Mouse (Mus musculus) testis, postnatal 10 days (tissue): ENCODE results near the gene Smurf1.

ENCODE experiments used
- DNase-seq: peaks from one replicate; pipeline ENCODE4 v3.0.0; 2021; ENCODE audit warnings: low spot score

The Smurf1 gene

GRCm38 (mm10) chr5:144965639-144966351, at the start of gene Smurf1:
Gene Smurf1, minus strand, starts transcription at chr5:144965847.
- DNase-seq, result peak; percentile 92

- no peak for DNase-seq
Measured at GRCm38 (mm10) chr5:145014278-145014677, 48.6 kb upstream of the Smurf1 start.

DNA sequence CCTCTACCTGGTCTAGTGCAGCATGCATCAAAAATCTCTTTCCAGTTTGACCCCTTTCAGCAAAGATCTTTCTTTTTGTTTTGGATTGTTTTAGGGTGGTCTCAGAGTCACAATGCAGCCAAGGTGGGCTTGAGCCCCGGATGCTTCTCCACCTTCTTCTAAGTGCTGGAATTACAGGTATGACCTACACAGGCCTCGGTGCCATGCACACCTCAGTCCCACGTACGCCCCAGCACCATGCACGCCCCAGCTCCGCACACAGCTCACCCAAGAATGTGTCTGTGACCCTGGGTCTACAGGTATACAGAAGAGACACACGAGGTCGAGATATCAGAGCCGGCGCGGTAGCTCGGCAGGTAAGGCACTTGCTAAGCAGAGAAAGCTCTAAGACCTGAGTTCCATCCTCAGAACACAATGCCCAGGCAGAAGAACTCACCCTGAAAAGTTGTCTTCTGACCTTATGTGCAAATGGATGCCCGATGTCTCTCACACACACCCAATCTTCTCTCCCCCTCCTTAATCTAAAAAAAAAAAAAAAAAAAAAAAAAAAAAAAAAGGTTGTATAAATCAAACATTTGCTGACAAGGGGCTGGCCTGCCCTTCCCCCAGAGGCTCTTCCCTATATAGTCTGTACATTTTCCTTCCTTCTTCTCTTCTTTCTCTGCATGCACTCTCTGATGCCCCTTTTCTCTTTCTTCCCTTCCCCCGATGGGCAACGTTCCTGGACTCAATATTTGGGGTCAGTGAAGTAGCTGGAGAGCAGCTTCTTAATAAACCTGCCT, 43.4 kb upstream of the Smurf1 start:
- DNase-seq, result no peak

- no peak for DNase-seq
Measured at GRCm38 (mm10) chr5:145005596-145005995, 39.9 kb upstream of the Smurf1 start.

DNA sequence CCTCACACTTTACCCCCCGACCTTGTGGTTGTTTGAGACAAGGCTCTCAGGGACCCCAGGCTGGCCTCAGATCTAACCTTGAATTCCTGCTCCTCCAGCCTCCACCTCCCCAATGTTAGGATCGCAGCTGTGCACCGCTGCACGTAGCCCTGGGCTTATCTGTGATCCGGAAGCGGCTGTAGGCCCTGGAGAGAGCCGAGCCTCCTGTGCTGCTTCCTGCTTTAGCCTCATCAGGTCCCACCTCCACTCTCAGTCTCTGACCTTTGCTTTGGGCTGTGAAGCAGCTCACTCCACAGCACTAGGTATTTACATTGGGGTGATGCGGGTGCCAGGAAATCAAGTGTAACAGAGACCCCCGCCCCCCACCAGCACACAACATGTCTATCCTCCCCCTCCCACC, 38.8 kb upstream of the Smurf1 start:
- DNase-seq, result no peak

GRCm38 (mm10) chr5:145003362-145003761, 37.7 kb upstream of the Smurf1 start:
- no peak for DNase-seq

GRCm38 (mm10) chr5:144998491-144998890, 32.8 kb upstream of the Smurf1 start:
- DNase-seq, result no peak

- DNase-seq, result no peak
Measured at GRCm38 (mm10) chr5:144990481-144990880, 24.8 kb upstream of the Smurf1 start.

- no peak for DNase-seq
Measured at GRCm38 (mm10) chr5:144990051-144990450, 24.4 kb upstream of the Smurf1 start.

DNA sequence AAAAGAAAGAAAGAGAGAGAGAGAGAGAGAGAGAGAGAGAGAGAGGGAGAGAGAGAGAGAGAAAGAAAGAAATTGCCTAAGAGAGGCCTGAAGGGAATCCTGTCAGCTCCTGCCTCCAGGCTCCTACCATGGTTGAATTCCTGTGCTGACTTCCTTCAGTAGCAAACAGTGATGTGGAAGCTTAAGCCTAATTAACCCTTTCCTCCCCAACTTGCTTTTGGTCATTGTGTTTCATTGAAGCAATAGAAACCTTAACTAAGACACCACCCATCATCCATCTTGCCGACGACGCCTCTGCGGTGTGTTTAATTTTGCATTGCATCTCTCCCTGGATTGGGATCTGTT, 23.4 kb upstream of the Smurf1 start:
- DNase-seq, result no peak

DNA sequence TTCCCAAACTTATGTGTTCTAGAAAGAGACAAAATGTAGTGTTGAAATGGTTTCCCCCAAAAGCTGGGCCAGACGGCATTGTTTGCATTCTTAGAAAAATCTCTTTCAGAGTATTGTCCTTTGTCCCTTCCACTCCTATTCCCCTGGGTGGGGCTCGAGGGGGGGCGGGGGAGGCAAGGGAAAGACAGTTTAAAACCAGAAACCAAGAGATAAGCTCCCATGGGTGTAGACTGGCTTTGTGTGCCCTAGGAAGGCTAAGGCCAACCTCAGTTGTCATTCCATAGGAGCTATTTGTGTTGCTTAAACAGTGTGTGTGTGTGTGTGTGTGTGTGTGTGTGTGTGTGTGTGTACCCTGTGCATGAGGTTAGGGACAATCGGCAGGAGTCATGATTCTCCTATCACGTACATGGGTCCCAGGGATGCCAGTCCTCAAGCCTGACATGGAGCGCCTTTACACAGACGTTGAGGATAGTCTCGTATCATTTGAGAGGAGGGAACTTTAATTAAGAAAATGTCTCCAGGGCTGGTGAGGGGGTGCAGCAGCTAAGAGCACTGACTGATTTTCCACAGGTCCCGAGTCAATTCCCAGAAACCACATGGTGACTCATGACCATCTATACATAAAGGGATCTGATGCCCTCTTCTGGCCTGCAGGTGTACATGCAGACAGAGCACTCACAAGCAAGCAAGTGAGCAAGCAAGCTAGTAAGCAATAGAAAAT, 22.9 kb upstream of the Smurf1 start:
- DNase-seq, result peak; percentile 54

- no peak for DNase-seq
Measured at GRCm38 (mm10) chr5:144987561-144987960, 21.9 kb upstream of the Smurf1 start.

DNA sequence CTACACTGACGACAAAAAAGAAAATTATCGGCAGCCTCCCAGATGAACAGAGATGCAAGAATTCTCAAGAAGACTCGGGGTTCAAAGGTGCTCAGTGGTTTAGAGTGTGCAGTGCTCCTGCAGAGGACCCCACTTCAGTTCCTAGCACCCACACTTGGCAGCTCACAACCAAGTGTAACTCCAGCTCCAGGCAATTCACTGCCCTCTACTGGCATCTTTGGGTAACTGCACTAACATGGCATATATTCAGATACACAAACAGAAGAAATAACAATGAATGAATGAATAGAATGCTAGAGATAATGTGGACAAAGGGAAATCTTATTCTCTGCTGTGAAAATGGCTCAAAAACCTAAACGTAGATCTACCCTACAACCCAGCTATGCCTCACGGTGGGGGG, 19.2 kb upstream of the Smurf1 start:
- DNase-seq, result no peak

DNA sequence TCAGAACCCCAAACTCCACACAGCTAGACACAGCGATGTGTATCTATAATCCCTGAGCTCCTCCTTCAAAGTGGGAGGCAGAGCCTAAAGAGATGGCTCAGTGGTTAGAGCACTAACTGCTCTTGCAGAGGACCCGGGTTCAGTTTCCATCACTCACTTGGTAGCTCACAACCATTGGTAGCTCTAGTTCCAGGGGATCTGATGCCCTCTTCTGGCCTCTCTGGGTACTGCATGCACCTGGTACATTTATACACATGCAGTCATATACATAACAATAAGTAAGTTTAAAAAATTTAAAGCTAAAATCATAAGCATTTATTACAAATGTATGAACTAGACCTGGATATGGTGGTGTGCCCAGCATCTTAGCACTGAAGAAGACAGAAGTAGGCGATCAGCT, 17.6 kb upstream of the Smurf1 start:
- DNase-seq, result peak; percentile 57

- DNase-seq, result no peak
Measured at GRCm38 (mm10) chr5:144979110-144979509, 13.5 kb upstream of the Smurf1 start.

- DNase-seq, result no peak
Measured at GRCm38 (mm10) chr5:144978533-144979107, 13.0 kb upstream of the Smurf1 start.

DNA sequence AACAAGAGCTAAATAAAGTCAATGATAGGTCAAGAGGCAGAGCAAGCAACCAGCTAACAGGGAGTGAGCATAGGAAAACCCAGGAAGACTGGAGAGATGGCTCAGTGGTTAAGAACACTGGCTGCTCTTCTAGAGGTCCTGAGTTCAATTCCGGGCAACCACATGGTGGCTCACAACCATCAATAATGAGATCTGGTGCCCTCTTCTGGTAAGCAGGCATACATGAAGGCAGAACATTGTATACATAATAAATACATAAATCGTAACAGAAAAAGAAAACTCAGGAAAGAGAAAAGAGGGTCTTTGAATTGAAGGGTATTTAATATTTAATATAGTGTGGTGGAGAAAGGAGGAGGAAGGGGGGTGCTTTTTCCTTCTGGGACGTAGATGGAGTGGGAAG, 5.6 kb upstream of the Smurf1 start:
- no peak for DNase-seq

GRCm38 (mm10) chr5:144964872-144965638, 592 bp downstream of the Smurf1 start:
- DNase-seq, result peak; percentile 96

DNA sequence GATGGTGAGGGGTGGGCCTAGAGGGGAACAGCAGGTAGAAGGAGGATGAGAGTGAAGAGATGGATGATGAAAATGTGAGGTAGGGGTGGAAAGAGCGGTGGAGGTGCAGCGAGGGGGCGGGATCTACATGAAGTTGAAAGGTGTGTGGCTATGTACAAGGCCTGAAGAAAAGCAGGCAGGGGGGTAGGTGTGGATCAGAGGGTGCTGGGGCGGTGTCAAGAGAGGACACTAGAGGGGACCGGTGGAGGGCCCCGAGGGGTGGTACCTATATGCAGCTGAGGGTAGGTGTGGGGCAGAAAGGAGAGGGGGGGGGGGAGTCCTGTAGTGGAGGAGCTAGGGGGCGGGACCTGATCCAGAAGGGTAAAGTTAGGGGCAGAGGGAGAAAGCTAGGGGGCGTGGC, 1.2 kb downstream of the Smurf1 start:
- no peak for DNase-seq

- peak; percentile 86 for DNase-seq
Measured at GRCm38 (mm10) chr5:144963817-144964261, 1.8 kb downstream of the Smurf1 start.

- peak; percentile 53 for DNase-seq
Measured at GRCm38 (mm10) chr5:144963401-144963800, 2.2 kb downstream of the Smurf1 start.

DNA sequence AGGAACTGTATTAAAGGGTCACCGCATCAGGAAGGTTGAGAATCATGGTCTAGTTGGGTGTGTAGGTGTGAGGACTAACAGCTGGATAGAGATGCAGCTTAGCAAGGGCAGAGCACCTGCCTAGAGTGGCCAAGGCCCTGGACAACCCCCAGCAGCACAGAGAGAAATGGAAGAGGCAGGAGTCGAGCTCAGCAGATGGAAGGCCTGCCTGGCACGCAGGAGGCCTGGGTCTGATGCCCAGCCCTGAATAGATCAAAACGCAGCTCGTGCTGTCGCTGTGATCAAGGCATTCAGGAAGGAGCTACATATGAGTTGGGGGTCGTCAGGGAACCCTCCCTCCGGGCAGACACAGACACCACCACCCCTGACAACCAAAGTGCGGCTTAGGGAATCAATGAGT, 7.4 kb downstream of the Smurf1 start:
- no peak for DNase-seq
